Mouse (Mus musculus) hindbrain, embryonic 14.5 days (tissue): ENCODE data around the gene Hscb. TPM values are rescaled to one million over a fixed set of nuclear protein-coding genes. Genes with fewer than 3 reads are reported as not detected.

Experiments
- ATAC-seq: fragments of 200-750 bp; cut with Nextera tagmentation; 2 replicates; pipeline ENCODE4 v1.8.0; 2017; ENCODE audit warnings: moderate number of reproducible peaks, mild to moderate bottlenecking, moderate TSS enrichment, moderate library complexity; ENCODE audit not compliant: low FRiP score
- DNase-seq: peaks from one replicate; pipeline ENCODE4 v3.0.0-alpha.2; 2015; ENCODE audit warnings: low spot score
- H3K27ac ChIP-seq: fragments of 300-500 bp; sonication (generic); 2 replicates; pipeline ENCODE4 v1.5.1; 2014; ENCODE audit warnings: mild to moderate bottlenecking, moderate library complexity
- H3K27me3 ChIP-seq: fragments of 300-500 bp; sonication (generic); 2 replicates; pipeline ENCODE4 v1.6.1; 2014; ENCODE audit warnings: mild to moderate bottlenecking, low read length, mixed read lengths; ENCODE audit not compliant: control insufficient read depth, insufficient read depth
- H3K36me3 ChIP-seq: fragments of 300-500 bp; sonication (generic); replicated peaks from 2 replicates; pipeline ENCODE4 v1.6.1; 2014; ENCODE audit not compliant: control insufficient read depth, insufficient read depth
- H3K4me1 ChIP-seq: fragments of 300-500 bp; sonication (generic); replicated peaks from 2 replicates; pipeline ENCODE4 v1.6.1; 2014; ENCODE audit warnings: antibody characterized with exemption, low read length, mixed read lengths; ENCODE audit not compliant: control insufficient read depth, insufficient read depth
- H3K4me2 ChIP-seq: fragments of 300-500 bp; sonication (generic); replicated peaks from 2 replicates; pipeline ENCODE4 v1.6.1; 2014; ENCODE audit warnings: mild to moderate bottlenecking, moderate library complexity
- H3K4me3 ChIP-seq: fragments of 300-500 bp; sonication (generic); replicated peaks from 2 replicates; pipeline ENCODE4 v1.5.1; 2014; ENCODE audit warnings: mild to moderate bottlenecking, low read length
- H3K9ac ChIP-seq: fragments of 300-500 bp; sonication (generic); 2 replicates; pipeline ENCODE4 v1.6.1; 2014
- H3K9me3 ChIP-seq: fragments of 300-500 bp; sonication (generic); 2 replicates; pipeline ENCODE4 v1.6.1; 2016; ENCODE audit warnings: low read length; ENCODE audit not compliant: control insufficient read depth
- WGBS: fragments of 180-500 bp; shearing (Covaris S2); extraction: QIAGEN DNeasy Blood & Tissue Kit; methylation state at CpG from one replicate; pipeline ENCODE4 v1.1.7; 2014; 5-methylcytosine and 5-hydroxymethylcytosine counted together
- polyA plus RNA-seq: library from polyadenylated mRNA; unstranded; fragments of >200 nt; fragmentation: Nextera tagmentation; extraction: Ambion mirVana; gene quantifications from 2 replicates; pipeline ENCODE4 v1.2.1, GENCODE M21; 2014

The Hscb gene
- polyA plus RNA-seq, 1 experiment from 2014 or later = 10.3 TPM

- Histone ChIP-seq H3K9ac (no peak overlapping the region), H3K9me3 (no peaks in the 10 kb centered on the region), H3K36me3 (no peaks in the 10 kb centered on the region), H3K4me2 (0 out of 2 replicates have a peak overlapping the region, but pooled peaks have one; percentile 9), H3K27ac (peak overlapping the region; percentile 60), H3K4me3 (no peak overlapping the region), H3K27me3 (no peaks in the 10 kb centered on the region), H3K4me1 (peaks cover 17% of the 10 kb centered on the region)
- DNase-seq = peak; percentile 50
- 0 out of 2 replicates have a peak, but pooled peaks have one; percentile 24 for ATAC-seq
- 52% methylated on average over 6 of the region's 6 CpGs for WGBS
Measured at GRCm38 (mm10) chr5:110873160-110873559, 33.6 kb upstream of the Hscb start.

GRCm38 (mm10) chr5:110869242-110869669 lies 29.7 kb upstream of the Hscb start:
- 39% methylated on average over 8 of the region's 8 CpGs for WGBS
- peak; percentile 41 for DNase-seq

GRCm38 (mm10) chr5:110868460-110868859 lies 28.9 kb upstream of the Hscb start:
- H3K36me3 ChIP-seq = no peaks in the 10 kb centered on the region
- ATAC-seq (0 out of 2 replicates have a peak, but pooled peaks have one; percentile 14), DNase-seq (no peak)
- peak overlapping the region; percentile 40 for H3K27ac ChIP-seq
- no peak overlapping the region for H3K4me2 ChIP-seq
- WGBS = 47% methylated on average over 4 of the region's 4 CpGs
- no peaks in the 10 kb centered on the region for H3K27me3 ChIP-seq
- H3K4me1 ChIP-seq = peaks cover 14% of the 10 kb centered on the region
- H3K4me3 ChIP-seq = no peak overlapping the region
- H3K9ac ChIP-seq = no peak overlapping the region
- no peaks in the 10 kb centered on the region for H3K9me3 ChIP-seq

More at GRCm38 (mm10) chr5:110869242-110869669, 29.7 kb upstream of the Hscb start:
- no peak; the same call in 1 of the 2 replicates for ATAC-seq
- no peak overlapping the region for H3K4me3 ChIP-seq
- H3K4me2 ChIP-seq = no peak overlapping the region
- no peak overlapping the region for H3K9ac ChIP-seq
- no peaks in the 10 kb centered on the region for H3K27me3 ChIP-seq
- H3K27ac ChIP-seq = peak overlapping the region; percentile 40; the same call in 1 of the 2 replicates
- H3K9me3 ChIP-seq = no peaks in the 10 kb centered on the region
- H3K4me1 ChIP-seq = peaks cover 17% of the 10 kb centered on the region
- no peaks in the 10 kb centered on the region for H3K36me3 ChIP-seq

- 88% methylated on average over 5 of the region's 5 CpGs for WGBS
- Histone ChIP-seq H3K27ac (peak overlapping the region; percentile 66; the same call in 1 of the 2 replicates), H3K9me3 (no peaks in the 10 kb centered on the region), H3K36me3 (no peaks in the 10 kb centered on the region), H3K4me1 (no peaks in the 10 kb centered on the region), H3K4me2 (no peak overlapping the region), H3K27me3 (no peaks in the 10 kb centered on the region), H3K9ac (no peak overlapping the region), H3K4me3 (no peak overlapping the region)
- no peak for ATAC-seq
- no peak for DNase-seq
Measured at GRCm38 (mm10) chr5:110860445-110860844, 20.9 kb upstream of the Hscb start.

GRCm38 (mm10) chr5:110859013-110859650 lies 19.6 kb upstream of the Hscb start:
- Histone ChIP-seq H3K27me3 (no peaks in the 10 kb centered on the region), H3K36me3 (no peaks in the 10 kb centered on the region), H3K4me3 (no peak overlapping the region), H3K4me2 (peak overlapping the region; percentile 21), H3K4me1 (no peaks in the 10 kb centered on the region), H3K9me3 (no peaks in the 10 kb centered on the region), H3K27ac (peak overlapping the region; percentile 66), H3K9ac (0 out of 2 replicates have a peak overlapping the region, but pooled peaks have one; percentile 28)
- WGBS = 54% methylated on average over 13 of the region's 13 CpGs
- DNase-seq (peak; percentile 49), ATAC-seq (peak; percentile 27; the same call in 1 of the 2 replicates)

GRCm38 (mm10) chr5:110857091-110857490 lies 17.5 kb upstream of the Hscb start:
- no peak overlapping the region for H3K27ac ChIP-seq
- no peaks in the 10 kb centered on the region for H3K27me3 ChIP-seq
- DNase-seq (no peak), ATAC-seq (no peak)
- WGBS = 84% methylated on average over 5 of the region's 5 CpGs
- H3K36me3 ChIP-seq = no peaks in the 10 kb centered on the region
- H3K9ac ChIP-seq = no peak overlapping the region
- no peak overlapping the region for H3K4me2 ChIP-seq
- H3K9me3 ChIP-seq = no peaks in the 10 kb centered on the region
- H3K4me1 ChIP-seq = no peaks in the 10 kb centered on the region
- H3K4me3 ChIP-seq = no peak overlapping the region

GRCm38 (mm10) chr5:110852990-110853389 lies 13.4 kb upstream of the Hscb start:
- 86% methylated on average over 1 of the region's 1 CpGs for WGBS
- no peak overlapping the region for H3K9ac ChIP-seq
- H3K4me1 ChIP-seq = no peaks in the 10 kb centered on the region
- ATAC-seq (no peak), DNase-seq (no peak)
- H3K27me3 ChIP-seq = no peaks in the 10 kb centered on the region
- H3K9me3 ChIP-seq = no peaks in the 10 kb centered on the region
- no peak overlapping the region for H3K27ac ChIP-seq
- H3K4me2 ChIP-seq = no peak overlapping the region
- H3K4me3 ChIP-seq = no peak overlapping the region
- H3K36me3 ChIP-seq = no peaks in the 10 kb centered on the region

GRCm38 (mm10) chr5:110841046-110841862 lies 1.7 kb upstream of the Hscb start:
- 91% methylated on average over 14 of the region's 14 CpGs for WGBS
- H3K4me3 ChIP-seq = no peak overlapping the region
- H3K36me3 ChIP-seq = no peaks in the 10 kb centered on the region
- no peak for ATAC-seq
- no peak overlapping the region for H3K9ac ChIP-seq
- no peak overlapping the region for H3K4me2 ChIP-seq
- no peaks in the 10 kb centered on the region for H3K9me3 ChIP-seq
- no peaks in the 10 kb centered on the region for H3K27me3 ChIP-seq
- peaks cover 6% of the 10 kb centered on the region; the same call in 1 of the 2 replicates for H3K4me1 ChIP-seq
- DNase-seq = no peak
- no peak overlapping the region for H3K27ac ChIP-seq

GRCm38 (mm10) chr5:110840465-110840864 lies 888 bp upstream of the Hscb start:
- H3K4me2 ChIP-seq = peak overlapping the region; percentile 66
- WGBS = 11% methylated on average over 4 of the region's 4 CpGs
- H3K27me3 ChIP-seq = no peaks in the 10 kb centered on the region
- ATAC-seq (no peak), DNase-seq (no peak)
- H3K27ac ChIP-seq = no peak overlapping the region
- no peaks in the 10 kb centered on the region for H3K36me3 ChIP-seq
- H3K9ac ChIP-seq = peak overlapping the region; percentile 33; the same call in 1 of the 2 replicates
- H3K4me3 ChIP-seq = peak overlapping the region; percentile 68
- no peaks in the 10 kb centered on the region for H3K9me3 ChIP-seq
- peaks cover 6% of the 10 kb centered on the region; the same call in 1 of the 2 replicates for H3K4me1 ChIP-seq
